Mouse (Mus musculus) kidney, postnatal 14 days (tissue): Measurements from ENCODE around the gene Mtmr2.

ENCODE experiments used
- DNase-seq: peaks from one replicate; pipeline ENCODE4 v3.0.0; 2022; ENCODE audit warnings: mixed read lengths

Mtmr2 gene

GRCm38 (mm10) chr9:13809937-13810336 is 61.7 kb downstream of the Mtmr2 start:
- no peak for DNase-seq

GRCm38 (mm10) chr9:13818369-13818768 is 70.2 kb downstream of the Mtmr2 start:
- peak; percentile 25 for DNase-seq

- no peak for DNase-seq
Observed at GRCm38 (mm10) chr9:13820774-13821173, 72.6 kb downstream of the Mtmr2 start.

GRCm38 (mm10) chr9:13825896-13826295 is 77.7 kb downstream of the Mtmr2 start:
- no peak for DNase-seq

- DNase-seq, result peak; percentile 82
Observed at GRCm38 (mm10) chr9:13826391-13826805, 78.2 kb downstream of the Mtmr2 start.

GRCm38 (mm10) chr9:13826832-13827405 is 78.7 kb downstream of the Mtmr2 start, which contains the start of gene Cep57:
TSS of gene Cep57 (minus strand) at chr9:13827107.
- peak; percentile 97 for DNase-seq

GRCm38 (mm10) chr9:13827406-13828086 is 79.3 kb downstream of the Mtmr2 start, which contains the start of gene Fam76b:
TSS of gene Fam76b (plus strand) at chr9:13827716.
- peak; percentile 100 for DNase-seq

- no peak for DNase-seq
Observed at GRCm38 (mm10) chr9:13828087-13828441, 79.9 kb downstream of the Mtmr2 start.

GRCm38 (mm10) chr9:13835256-13835655 is 87.0 kb downstream of the Mtmr2 start:
- DNase-seq, result no peak

GRCm38 (mm10) chr9:13836726-13837125 is 88.5 kb downstream of the Mtmr2 start:
- DNase-seq, result no peak

- no peak for DNase-seq
Observed at GRCm38 (mm10) chr9:13847591-13847990, 99.4 kb downstream of the Mtmr2 start.

GRCm38 (mm10) chr9:13848481-13849480 is 100.6 kb downstream of the Mtmr2 start:
- peak; percentile 46 for DNase-seq

- DNase-seq, result peak; percentile 12
Observed at GRCm38 (mm10) chr9:13853876-13854275, 105.7 kb downstream of the Mtmr2 start.
